Mouse (Mus musculus) lung, embryonic 14.5 days (tissue): ENCODE results near the gene Sgms1. TPM values are rescaled to one million over a fixed set of nuclear protein-coding genes. Genes with fewer than 3 reads are reported as not detected.

Experiments
- ATAC-seq: fragments of 200-750 bp; cut with Nextera tagmentation; 2 replicates; pipeline ENCODE4 v1.8.0; 2017; ENCODE audit warnings: mild to moderate bottlenecking, moderate TSS enrichment, moderate library complexity; ENCODE audit not compliant: insufficient read depth
- DNase-seq: peaks from one replicate; pipeline ENCODE4 v3.0.0-alpha.2; 2015
- H3K27ac ChIP-seq: fragments of 300-500 bp; sonication (generic); 2 replicates; pipeline ENCODE4 v1.5.1; 2014; ENCODE audit warnings: low read depth, mild to moderate bottlenecking, moderate library complexity
- H3K27me3 ChIP-seq: fragments of 300-500 bp; sonication (generic); 2 replicates; pipeline ENCODE4 v1.6.1; 2014; ENCODE audit warnings: low read length, control low read depth; ENCODE audit not compliant: insufficient read depth
- H3K36me3 ChIP-seq: fragments of 300-500 bp; sonication (generic); 2 replicates; pipeline ENCODE4 v1.6.1; 2014; ENCODE audit warnings: control low read depth; ENCODE audit not compliant: insufficient read depth
- H3K4me1 ChIP-seq: fragments of 300-500 bp; sonication (generic); 2 replicates; pipeline ENCODE4 v1.6.1; 2014; ENCODE audit warnings: antibody characterized with exemption, control low read depth; ENCODE audit not compliant: insufficient read depth
- H3K4me2 ChIP-seq: fragments of 300-500 bp; sonication (generic); 2 replicates; pipeline ENCODE4 v1.6.1; 2014; ENCODE audit warnings: mild to moderate bottlenecking
- H3K4me3 ChIP-seq: fragments of 300-500 bp; sonication (generic); 2 replicates; pipeline ENCODE4 v1.5.1; 2014; ENCODE audit warnings: low read depth, low read length
- H3K9ac ChIP-seq: fragments of 300-500 bp; sonication (generic); 2 replicates; pipeline ENCODE4 v1.6.1; 2014
- H3K9me3 ChIP-seq: fragments of 300-500 bp; sonication (generic); 2 replicates; pipeline ENCODE4 v1.6.1; 2016; ENCODE audit warnings: low read depth, low read length, control low read depth
- CTCF ChIP-seq: IDR thresholded peaks from 2 replicates; pipeline ENCODE4 v1.5.1; 2016; ENCODE audit warnings: antibody characterized with exemption, low read depth
- WGBS: fragments of 180-500 bp; shearing (Covaris S2); extraction: QIAGEN DNeasy Blood & Tissue Kit; methylation state at CpG from one replicate; pipeline ENCODE4 v1.1.7; 2014; 5-methylcytosine and 5-hydroxymethylcytosine counted together
- polyA plus RNA-seq: library from polyadenylated mRNA; unstranded; fragments of >200 nt; fragmentation: Nextera tagmentation; extraction: Ambion mirVana; gene quantifications from 2 replicates; pipeline ENCODE4 v1.2.1, GENCODE M21; 2014

The Sgms1 gene
- polyA plus RNA-seq, 1 experiment from 2014 or later, result 50.2 TPM

GRCm38 (mm10) chr19:32120798-32121197 lies 268.7 kb downstream of the Sgms1 start:
- no peak for DNase-seq
- Histone ChIP-seq H3K4me1 (no peaks in the 10 kb centered on the region), H3K9ac (no peak overlapping the region), H3K4me3 (no peak overlapping the region), H3K27ac (no peak overlapping the region), H3K36me3 (peaks cover 20% of the 10 kb centered on the region; the same call in 1 of the 2 replicates), H3K9me3 (no peaks in the 10 kb centered on the region), H3K4me2 (no peak overlapping the region), H3K27me3 (no peaks in the 10 kb centered on the region)
- TF ChIP-seq CTCF, result no peak
- ATAC-seq, result no peak
- 82% methylated on average over 1 of the region's 1 CpGs for WGBS

DNA sequence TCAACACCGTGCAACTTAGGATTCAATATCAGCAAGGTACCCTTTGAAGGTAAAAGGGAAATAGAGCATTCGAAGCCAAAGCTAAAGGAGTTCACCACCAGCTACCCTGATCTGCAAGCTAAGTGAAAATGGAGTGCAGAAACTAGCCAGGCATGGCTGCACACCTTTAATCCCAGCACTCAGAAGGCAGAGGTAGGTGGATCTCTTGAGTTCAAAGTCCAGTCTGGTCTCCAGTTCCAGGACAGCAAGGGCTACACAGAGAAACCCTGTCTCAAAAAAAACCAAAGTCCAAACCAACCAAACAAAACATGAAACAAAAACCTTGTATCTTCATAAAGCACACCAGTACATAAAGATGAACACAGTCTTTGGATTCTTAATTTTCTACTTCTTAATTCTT lies 269.8 kb downstream of the Sgms1 start:
- no peak overlapping the region for H3K4me2 ChIP-seq
- WGBS, result 80% methylated on average over 2 of the region's 2 CpGs
- no peak for TF ChIP-seq CTCF
- H3K4me1 ChIP-seq, result no peaks in the 10 kb centered on the region
- H3K27me3 ChIP-seq, result no peaks in the 10 kb centered on the region
- DNase-seq (no peak), ATAC-seq (no peak)
- peaks cover 14% of the 10 kb centered on the region; the same call in 1 of the 2 replicates for H3K36me3 ChIP-seq
- no peak overlapping the region for H3K4me3 ChIP-seq
- H3K9ac ChIP-seq, result no peak overlapping the region
- H3K9me3 ChIP-seq, result no peaks in the 10 kb centered on the region
- no peak overlapping the region for H3K27ac ChIP-seq

DNA sequence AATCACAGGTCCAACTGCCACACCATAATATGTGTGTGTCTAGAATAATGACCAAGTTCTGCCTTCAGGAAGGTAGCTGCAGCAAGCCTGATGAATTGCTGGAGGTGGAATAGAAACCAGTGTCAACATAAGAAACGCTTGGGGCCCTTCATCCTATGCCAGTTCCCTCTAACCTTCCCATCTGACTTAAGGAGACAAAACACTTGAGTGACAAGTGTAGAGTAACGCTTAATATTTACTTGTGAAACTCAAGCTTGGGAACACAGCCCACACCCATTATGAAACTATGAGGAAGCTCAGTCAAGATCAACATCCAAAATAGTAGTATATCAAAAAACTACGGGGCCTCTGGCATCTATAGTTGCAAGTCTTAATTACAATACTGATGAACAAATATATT lies 271.0 kb downstream of the Sgms1 start:
- TF ChIP-seq CTCF, result no peak
- Histone ChIP-seq H3K4me1 (no peaks in the 10 kb centered on the region), H3K4me3 (no peak overlapping the region), H3K27me3 (no peaks in the 10 kb centered on the region), H3K9ac (no peak overlapping the region), H3K9me3 (no peaks in the 10 kb centered on the region), H3K4me2 (no peak overlapping the region), H3K36me3 (peaks cover 7% of the 10 kb centered on the region; the same call in 1 of the 2 replicates), H3K27ac (no peak overlapping the region)
- ATAC-seq, result no peak
- WGBS, result 63% methylated on average over 3 of the region's 3 CpGs
- no peak for DNase-seq

- H3K4me1 ChIP-seq, result no peaks in the 10 kb centered on the region
- no peaks in the 10 kb centered on the region for H3K27me3 ChIP-seq
- 79% methylated on average over 6 of the region's 6 CpGs for WGBS
- no peak overlapping the region for H3K9ac ChIP-seq
- H3K36me3 ChIP-seq, result peaks cover 7% of the 10 kb centered on the region; the same call in 1 of the 2 replicates
- no peak overlapping the region for H3K4me2 ChIP-seq
- no peaks in the 10 kb centered on the region for H3K9me3 ChIP-seq
- ATAC-seq (no peak), DNase-seq (no peak)
- no peak overlapping the region for H3K4me3 ChIP-seq
- no peak overlapping the region for H3K27ac ChIP-seq
- TF ChIP-seq CTCF, result 0 out of 2 replicates have a peak, but pooled peaks have one; percentile 26
These were observed 272.0 kb downstream of the Sgms1 start for GRCm38 (mm10) chr19:32117484-32118018.

GRCm38 (mm10) chr19:32111866-32112790 lies 277.4 kb downstream of the Sgms1 start:
- Histone ChIP-seq H3K9me3 (no peaks in the 10 kb centered on the region), H3K4me2 (no peak overlapping the region), H3K27me3 (no peaks in the 10 kb centered on the region), H3K36me3 (no peaks in the 10 kb centered on the region), H3K9ac (no peak overlapping the region), H3K4me1 (no peaks in the 10 kb centered on the region), H3K27ac (no peak overlapping the region), H3K4me3 (no peak overlapping the region)
- no peak for TF ChIP-seq CTCF
- 80% methylated on average over 8 of the region's 8 CpGs for WGBS
- ATAC-seq (no peak), DNase-seq (no peak)

- H3K4me2 ChIP-seq, result peak within 1 kb of the TSS; percentile 64
- DNase-seq (peak; percentile 87), ATAC-seq (peak; percentile 96)
- H3K9ac ChIP-seq, result peak within 1 kb of the TSS; percentile 92
- no peaks in the 10 kb centered on the region for H3K9me3 ChIP-seq
- WGBS, result under 1% methylated on average over 27 of the region's 28 CpGs
- H3K36me3 ChIP-seq, result no peaks in the 10 kb centered on the region
- no peaks in the 10 kb centered on the region for H3K27me3 ChIP-seq
- H3K4me1 ChIP-seq, result no peaks in the 10 kb centered on the region; the same call in 1 of the 2 replicates
- H3K27ac ChIP-seq, result peak within 1 kb of the TSS; percentile 97
- peak within 1 kb of the TSS; percentile 67 for H3K4me3 ChIP-seq
- TF ChIP-seq CTCF, result peak; percentile 42
These were observed 281.7 kb downstream of the Sgms1 start, which contains the start of gene Asah2 for GRCm38 (mm10) chr19:32107771-32108306. TSS of gene Asah2 (minus strand) at chr19:32108211.

- Histone ChIP-seq H3K36me3 (no peaks in the 10 kb centered on the region), H3K4me3 (no peak overlapping the region), H3K4me2 (peak overlapping the region; percentile 64), H3K27me3 (no peaks in the 10 kb centered on the region), H3K9me3 (no peaks in the 10 kb centered on the region), H3K27ac (0 out of 2 replicates have a peak overlapping the region, but pooled peaks have one; percentile 1), H3K4me1 (no peaks in the 10 kb centered on the region; the same call in 1 of the 2 replicates), H3K9ac (no peak overlapping the region)
- WGBS, result 86% methylated on average over 2 of the region's 2 CpGs
- DNase-seq, result peak; percentile 42
- no peak for TF ChIP-seq CTCF
- no peak for ATAC-seq
These were observed 282.8 kb downstream of the Sgms1 start for GRCm38 (mm10) chr19:32106750-32107149.
